Mouse (Mus musculus) natural killer cell, adult 2 months (primary cell): Measurements from ENCODE around the gene Arhgap9.

ENCODE experiments used
- DNase-seq, 2 experiments: peaks; one replicate each; pipeline ENCODE4 v3.0.0; 2022; ENCODE audit warnings: low spot score in 2 of 2

Gene Arhgap9

DNA sequence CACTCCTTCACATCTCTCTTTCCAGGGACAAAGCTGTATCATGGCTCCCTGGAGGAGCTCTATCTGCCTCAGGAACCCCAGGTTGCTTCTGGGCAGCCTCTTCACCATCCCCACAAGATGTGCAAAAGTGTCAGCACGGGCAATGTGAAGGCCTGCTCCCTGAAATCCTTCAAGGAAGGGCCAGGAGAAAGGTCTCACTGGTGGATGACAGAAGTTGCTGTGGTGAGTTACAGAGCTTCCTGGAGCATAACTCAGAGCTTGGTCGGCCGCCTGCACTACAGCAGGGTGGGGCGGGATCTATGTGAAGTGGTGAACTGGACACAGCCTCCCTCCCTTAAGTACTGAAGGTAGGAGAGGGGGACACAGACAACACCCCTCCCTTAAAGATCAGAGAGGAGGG lies 905 bp downstream of the Arhgap9 start:
- DNase-seq, result no peak

DNA sequence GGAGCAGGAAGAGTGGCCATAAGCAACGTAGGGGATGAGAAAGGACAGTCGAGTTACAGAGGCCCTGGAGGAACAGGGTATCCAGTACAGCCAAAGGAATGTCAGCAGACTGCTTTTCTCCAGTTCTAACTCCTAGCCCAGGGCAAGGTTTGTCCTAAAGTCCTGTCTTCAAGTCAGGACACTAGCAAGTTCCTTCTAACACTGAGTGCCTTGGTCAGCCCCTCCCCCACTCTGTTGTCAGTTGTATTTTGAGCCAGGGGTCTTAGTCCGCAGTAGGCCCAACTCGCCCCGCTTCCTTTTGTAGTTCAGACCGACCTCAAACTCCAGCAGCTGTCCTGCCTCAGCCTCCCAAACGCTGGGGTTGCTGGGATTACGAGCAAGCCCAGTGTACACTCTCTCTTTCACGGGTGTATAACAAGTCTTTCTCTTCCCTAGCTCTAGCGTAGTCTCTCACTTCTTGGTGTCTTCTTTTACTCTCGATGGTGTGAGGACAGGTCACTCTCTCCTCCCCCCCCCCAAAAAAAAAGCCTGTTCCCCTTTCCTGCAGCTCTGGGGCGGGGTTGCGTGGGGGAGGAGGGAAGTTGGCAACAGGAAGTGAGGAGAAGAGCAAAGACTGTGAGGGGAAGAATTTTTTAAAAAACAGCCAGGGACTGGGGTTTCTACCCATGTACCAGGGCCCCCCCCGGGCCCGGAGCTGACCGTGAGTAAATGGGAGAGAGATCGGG lies 1.5 kb downstream of the Arhgap9 start:
- DNase-seq, result peak in 1 of 2 experiments; percentile 47

DNA sequence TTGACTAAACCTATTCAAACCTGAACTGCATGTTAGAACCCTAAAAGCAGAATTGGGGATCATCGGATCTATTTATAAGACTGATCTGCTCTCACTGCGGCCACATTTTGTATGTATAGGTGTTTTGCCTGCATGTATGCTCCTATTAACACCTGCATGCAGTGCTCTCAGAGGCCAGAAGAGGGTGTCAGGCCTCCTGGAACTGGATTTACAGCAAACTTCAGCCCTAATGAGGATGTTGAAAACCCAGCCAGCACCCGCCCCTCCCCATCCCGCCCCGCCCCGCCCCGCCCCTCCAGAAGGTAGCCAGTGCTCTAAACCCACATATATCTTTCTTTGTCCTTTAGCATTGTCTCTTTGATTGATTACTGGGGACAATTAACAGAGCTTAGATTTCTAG lies 2.7 kb downstream of the Arhgap9 start:
- DNase-seq, result peak; percentile 75 to 87

DNA sequence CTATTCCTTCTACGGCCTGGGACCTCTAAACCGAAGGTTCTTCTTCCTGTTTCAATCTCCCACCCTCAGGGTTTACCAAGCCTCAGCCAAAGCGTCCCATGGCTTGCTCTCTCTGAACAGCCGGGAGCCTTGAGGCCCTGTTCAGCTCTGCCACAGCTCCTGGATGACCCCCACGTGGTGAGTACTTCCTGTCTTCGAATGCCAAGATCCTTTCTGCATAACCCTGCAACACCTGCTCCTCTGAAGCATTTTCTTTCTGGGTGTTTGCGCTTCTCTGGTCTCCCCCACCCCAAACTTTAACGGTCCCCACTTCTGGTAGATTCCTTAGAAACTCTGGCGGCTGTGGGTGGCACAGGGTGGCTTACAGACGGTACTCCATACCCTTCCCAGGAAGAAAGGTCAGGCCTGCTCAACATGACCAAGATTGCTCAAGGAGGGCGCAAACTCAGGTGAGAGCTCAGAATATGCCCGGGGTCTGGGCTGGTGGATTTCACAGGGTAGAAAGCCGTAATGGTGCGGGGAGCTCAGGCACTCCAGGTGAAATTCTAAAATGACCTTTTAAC lies 3.8 kb downstream of the Arhgap9 start:
- DNase-seq, result no peak

DNA sequence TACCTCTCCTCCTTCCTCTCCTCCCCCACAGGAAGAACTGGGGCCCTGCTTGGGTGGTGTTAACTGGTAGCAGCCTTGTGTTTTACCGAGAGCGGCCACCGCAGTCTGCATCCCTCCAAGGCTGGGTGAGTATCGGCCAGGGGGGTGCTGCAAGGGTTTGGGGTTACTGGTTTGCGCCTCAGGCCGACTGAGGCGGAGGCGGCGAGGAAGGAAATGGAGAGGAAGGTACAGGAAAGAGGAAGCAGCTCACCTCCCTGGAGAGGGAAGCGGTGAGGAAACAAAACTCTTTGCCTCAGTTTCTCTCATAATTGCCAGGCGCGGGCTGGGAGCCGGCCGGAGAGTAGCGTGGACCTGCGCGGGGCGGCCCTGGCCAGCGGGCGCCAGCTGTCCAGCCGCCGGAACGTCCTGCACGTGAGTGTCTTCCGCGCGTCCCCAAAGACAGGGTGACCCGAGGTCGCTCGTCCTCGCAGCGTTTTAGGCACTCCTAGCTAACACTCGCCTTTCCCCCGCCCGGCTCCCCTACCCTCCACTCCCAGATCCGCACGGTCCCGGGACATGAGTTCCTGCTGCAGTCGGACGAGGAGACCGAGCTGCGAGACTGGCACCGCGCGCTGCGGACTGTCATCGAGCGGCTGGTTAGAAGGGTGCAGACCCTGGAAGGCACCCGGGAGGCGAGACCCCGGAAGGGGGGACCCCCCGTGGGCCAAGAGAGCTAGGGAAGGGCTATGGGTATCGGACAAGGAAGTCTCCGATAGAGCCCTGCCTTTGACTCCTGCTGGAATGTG lies 4.4 kb downstream of the Arhgap9 start:
- peak; percentile 60 to 73 for DNase-seq

DNA sequence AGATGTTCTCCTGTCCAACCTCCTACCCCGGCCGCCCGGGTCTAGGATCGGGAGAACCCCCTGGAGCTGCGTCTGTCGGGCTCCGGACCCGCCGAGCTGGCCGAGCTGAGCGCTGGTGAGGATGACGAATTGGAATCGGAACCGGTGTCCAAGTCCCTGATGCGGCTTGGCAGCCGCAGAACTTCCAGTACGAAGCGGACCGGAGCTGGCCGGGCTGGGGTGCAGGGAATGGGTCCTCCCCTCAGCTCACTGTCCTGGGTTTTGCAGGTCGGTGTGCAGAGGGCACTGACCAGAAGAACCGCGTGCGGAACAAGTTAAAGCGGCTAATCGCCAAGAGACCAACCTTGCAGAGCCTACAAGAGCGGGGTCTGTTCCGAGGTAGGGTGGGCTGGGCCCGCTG lies 5.1 kb downstream of the Arhgap9 start:
- no peak for DNase-seq

DNA sequence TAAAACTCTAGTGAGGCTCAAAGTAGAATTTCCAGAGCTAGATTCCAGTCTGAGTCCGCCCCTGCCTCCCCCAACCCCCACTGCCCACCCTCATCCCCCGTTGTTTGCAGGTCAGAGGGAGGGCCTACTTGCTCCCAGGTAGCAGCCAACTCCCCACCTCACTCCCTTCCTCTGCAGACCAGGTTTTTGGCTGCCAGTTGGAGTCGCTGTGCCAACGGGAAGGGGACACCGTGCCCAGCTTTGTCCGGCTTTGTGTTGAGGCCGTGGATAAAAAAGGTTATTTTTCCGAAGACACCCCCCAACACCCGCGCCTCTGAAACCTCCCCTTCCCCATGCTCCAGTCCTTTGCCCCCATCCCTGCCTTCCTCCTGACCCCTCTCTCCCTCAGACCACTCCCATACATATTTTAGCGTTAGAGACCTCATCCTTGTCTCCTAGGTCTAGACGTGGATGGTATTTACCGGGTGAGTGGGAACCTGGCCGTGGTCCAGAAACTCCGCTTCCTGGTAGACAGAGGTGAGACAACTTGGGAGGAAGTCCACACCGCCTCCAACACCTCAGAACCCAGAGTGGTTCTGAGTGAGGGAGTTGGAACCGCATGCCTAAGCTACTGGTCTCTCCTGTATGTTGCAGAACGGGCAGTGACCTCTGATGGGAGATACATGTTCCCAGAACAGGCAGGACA lies 5.8 kb downstream of the Arhgap9 start:
- DNase-seq, result no peak

DNA sequence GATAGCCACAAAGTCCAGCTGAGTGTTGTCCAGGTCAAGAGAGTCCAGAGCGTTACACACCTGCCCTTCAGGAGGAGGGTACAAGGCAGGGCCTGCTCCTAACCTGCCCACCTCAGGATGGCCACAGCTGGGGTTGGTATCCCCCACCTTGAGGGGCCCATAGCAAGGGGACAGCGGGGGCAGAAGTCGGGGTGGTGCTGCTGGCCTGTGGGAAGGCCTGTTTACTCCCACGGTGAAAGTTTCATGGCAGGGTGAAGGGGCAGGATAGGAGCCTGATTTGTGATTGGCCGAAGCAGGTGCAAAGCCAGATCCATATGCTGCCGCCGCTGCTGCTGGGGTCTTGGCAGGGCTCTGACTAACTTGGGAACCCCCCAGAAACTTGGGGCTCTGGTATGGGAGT lies 8.4 kb downstream of the Arhgap9 start:
- DNase-seq, result no peak

DNA sequence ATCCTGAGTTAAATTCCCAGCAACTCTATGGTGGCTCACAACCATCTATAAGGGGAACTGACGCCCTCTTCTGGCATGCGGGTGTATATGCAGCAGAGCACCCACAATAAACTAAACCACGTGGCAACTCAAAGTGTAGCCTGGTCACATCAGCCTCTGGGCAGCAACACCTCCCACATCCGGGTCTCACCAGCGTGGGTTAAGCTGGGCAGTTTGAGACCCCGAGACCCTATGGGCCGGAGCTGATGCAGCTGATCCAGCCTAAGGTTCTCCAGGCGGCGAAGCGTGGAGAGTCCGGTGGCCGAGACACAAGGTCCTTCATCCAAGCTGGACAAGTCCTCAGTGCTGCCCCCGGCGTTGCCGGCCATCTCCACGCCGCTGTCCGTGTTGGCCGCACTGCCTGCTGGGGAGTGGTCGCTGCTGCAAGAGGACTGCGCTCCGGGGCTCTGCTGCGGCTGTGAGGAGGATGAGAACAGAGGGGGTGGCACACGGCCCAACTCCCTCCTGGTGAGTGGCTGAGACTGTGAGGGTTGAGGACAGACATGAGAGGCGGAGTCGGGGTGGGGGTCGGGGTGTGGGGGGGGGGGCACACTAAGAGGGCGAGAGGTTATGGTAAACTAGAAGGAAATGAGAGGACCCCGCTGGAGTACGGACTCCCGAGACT lies 10.6 kb downstream of the Arhgap9 start:
- DNase-seq, result no peak

DNA sequence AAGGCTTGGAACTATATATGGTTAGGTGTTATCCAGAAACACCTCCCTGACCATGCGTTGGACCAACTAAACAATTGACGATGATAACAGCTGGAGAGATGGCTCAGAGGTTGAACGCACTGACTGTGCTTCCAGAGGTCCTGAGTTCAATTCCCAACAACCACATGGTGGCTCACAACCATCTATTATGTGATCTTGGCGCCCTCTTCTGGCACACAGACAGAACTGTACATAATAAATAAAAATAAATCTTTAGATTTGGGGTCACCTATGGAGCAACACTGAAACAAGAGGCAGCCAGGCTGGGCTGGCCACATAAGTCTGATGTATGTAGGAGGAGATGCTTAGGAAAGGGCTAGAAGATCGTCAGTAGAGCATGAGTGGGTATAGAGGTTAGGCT lies 11.4 kb downstream of the Arhgap9 start:
- no peak for DNase-seq

DNA sequence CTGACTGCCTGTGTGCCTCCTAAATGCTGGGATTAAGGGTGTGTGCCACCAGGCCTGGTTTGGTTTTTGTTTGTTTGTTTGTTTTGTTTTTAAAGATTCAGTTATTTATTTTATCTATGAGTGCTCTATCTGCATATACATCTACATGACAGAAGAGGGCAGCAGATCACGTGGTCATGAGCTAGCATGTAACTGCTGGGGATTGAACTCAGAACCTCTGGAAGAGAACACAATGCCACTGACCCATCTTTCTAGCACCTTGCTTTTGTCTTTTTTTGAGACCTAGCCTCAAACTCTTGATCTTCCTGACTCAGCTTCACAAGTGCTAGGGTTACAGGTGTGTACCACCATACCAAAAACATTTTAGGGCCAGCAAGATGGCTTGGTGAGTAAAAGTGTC lies 13.5 kb downstream of the Arhgap9 start:
- DNase-seq, result no peak

DNA sequence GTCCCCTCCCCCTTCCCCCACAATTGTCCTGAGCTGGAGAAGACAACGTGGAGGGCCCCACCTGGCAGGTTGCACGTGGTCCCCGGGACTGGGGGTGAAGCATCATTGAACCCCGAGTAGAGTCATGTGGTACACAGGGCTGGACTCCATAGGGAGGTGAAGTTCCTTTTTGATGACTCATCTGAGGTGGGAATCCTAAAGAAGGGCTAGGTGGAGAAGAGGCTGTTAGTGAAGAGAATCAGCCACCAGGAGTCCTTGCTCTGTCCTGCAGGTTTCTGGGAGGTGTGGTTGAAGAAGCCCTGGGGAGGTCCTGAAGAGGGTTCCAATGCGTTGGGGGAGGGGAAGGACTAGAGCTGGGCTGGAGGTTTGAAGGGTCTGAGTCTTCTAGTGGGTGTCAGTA lies 15.2 kb downstream of the Arhgap9 start:
- DNase-seq, result no peak

DNA sequence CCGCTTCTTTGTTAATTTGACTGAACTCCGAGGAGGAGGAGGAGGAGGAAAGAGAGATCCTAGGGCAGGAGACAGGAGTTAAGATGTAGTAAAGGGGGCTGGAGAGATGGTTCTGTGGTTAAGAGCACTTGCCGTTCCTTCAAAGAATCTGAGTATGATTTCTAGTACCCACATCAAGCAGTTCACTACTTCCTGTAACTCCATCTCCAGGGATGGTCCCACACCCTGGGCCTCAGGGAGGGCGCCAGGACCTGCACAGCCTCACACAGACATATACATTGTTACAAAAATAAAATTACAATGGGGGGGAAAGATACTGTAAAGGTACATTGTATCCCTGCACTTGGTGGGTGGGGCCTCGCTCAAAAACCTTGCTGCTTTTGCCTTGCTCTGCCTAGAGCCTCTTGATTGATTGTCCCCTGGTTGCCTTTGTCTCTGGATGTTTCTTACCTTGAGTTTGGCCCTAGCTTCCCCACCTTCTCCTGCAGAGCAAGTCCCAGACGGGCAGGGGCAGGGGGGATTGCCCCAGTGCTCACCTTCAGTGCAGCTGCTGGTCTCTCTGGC lies 15.9 kb downstream of the Arhgap9 start:
- no peak for DNase-seq

DNA sequence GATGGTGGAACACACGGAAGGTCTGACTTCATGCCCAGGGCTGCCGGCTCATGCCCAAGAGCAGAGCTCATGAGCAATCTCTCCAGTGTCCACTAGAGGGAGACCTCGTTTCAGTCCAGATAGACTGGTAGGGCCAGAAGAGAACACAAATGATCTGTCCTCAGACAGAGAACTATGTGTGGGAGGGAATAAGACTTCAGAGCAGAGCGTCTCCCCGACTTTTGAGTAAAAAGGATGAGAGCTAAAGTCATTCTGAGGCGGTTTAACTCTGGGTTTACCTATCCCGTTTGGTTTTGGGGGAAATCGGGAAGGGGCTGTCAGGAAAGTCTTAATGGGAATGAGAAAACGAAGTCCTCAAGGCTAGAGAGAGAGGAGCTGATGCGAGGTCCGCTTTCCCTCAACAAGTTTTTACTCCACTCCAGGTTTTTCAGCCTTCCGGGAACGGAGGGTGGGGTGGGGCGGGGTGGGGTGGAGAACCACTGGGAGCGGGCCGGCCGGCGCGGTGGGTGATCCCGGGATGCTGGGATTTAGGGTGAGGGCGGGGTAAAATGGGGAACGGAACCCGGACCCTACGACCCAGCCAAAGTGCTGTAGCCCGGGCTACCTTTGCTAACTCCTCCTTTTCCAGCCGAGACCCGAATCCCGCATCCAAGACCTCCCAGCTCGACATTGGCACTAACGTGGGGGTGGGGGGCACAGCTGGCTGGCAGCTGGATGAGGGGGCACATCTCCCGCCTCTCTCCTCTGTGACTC lies 17.3 kb downstream of the Arhgap9 start:
- peak; percentile 85 to 87 for DNase-seq

DNA sequence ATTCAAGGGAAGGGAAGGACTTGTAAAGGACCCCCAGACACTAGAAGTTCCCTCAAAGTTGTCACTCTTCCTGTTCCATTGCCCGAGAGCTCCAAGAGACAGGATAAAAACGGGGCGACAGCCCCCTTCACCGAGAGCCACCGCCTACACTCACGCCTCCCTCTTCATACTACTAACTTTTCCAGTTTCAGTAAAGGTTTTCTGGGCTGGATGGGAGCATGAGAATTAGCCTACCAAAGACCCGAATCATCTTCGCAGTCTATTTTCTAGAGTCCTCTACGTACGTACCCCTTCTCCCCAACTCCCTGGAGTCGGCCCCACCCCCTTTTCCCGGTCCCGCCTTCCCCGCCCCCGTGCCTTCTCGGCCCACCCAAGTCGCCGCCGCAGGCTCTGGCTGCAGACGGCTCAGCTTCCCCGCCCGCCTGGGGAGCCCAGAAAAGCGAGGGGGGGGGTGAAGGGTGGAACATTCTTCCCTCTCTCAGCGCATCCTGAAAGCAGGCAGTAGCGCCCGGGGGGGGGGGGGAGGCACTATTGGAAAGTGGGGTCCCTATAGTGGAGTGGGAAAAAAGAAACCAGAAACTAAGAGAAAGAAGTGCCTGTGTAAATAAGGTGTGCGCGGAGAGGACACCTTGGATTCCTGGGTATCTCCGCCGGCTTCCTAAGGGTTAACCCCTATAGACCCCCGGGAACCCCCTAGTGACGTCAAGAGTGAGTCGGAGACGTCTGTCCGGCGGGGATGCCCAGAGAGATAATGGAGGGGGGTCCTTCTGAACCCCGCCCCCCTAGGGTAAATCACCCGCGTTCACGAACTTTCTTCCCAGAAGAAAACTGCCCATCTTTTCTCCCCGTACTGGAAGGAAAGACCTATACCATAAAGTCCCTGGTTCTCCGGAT lies 18.2 kb downstream of the Arhgap9 start:
- no peak for DNase-seq

DNA sequence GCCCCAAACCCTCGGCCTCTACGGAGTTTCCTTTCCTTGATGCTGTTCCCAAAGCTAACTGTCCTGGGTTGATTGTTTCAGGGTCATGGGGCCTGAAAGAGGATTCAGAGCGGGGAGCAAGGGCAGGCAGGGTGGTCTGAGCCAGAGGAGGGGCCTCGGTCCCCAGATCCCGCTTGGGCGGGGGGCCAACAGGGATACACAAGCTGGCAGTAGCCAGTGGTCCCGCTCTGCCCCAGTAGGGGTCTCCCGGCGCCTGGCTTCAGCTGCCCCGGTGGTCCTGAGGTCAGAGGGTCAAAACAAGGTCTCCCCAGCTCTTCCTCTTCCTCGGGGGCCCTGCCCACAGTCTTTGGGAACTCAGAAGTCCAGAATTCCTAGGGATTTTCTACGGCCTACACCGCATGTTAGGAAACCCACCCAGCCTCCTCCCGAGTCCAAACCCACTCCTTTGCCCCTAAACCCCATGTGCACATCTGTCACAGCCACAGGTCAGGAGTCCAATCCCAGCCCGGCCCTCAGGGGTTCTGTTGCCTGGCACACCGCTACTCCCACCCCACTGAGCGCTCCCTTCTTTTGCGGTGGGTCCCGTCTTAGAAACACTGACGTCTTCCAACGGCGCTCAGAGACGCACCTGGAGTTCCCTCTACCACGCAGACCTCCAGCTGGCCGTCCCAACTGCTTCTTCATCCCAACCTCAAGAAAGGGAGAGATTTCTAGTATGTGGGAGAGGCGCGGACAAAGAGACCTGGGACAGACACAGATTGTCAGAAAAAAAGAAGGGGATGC lies 19.0 kb downstream of the Arhgap9 start:
- no peak for DNase-seq

DNA sequence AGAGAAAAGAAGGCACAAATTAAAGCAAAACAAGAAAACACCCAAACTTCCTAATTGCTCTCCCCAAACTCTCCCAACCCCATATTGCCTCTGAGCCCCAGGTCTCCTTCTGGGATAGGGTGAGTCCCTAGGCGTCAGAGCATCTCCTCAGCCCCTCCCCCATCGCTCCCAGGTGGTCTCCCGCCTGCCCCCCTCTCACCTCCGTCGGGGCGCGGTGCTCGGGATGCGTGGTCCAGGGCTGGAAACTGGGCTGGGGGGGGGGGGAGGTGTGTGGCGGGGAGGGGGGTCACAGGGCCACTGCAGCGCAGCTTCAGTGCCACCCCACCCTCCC lies 19.6 kb downstream of the Arhgap9 start:
- DNase-seq, result no peak

DNA sequence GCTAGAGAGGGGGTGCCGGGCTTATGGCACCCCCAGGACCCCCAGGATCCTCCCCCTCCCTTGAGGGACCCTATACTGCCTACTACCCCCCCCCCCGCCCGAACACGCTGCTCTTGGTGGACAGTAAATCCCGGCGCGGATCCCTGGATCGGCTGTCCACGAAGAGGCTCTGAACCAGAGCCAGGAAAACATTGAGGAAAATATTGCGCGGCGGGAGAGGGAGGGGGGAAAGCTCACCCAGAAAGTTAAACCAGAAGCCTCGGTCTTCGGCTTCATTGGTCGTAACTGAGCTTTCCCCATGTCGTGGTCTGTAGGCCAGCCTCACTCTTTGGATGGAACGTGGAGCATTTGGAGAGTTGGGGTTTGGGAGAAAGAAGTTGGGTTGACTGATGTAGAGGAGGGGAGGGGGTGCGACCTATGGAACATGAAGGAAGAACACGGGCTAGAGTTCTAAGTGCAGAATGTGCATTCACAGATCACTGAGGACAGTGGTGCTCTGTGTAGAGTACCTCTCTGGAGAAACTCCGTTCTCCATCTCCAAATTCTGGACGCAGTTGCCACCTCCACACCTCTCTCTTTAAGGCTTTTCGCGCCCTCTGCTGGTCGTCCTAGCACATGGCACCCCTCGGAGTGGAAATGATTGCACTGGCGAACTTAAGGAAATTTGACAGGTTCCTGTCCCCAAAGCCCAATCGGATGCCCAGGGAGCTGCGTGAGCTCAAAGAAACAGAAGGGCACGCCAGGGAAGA lies 20.3 kb downstream of the Arhgap9 start, which contains the start of gene Gli1:
Gene Gli1 (minus strand): TSS at position 84 of the 749 bp plus-strand sequence.
- peak; percentile 70 to 76 for DNase-seq
